Mouse (Mus musculus) thymus, adult 2 months (tissue): ENCODE results near the gene Shbg.

Source experiments
- CTCF ChIP-seq: fragments of 200-500 bp; IDR thresholded peaks from 2 replicates; pipeline ENCODE4 v1.5.1; 2012; ENCODE audit warnings: mild to moderate bottlenecking, control low read depth, low read length, moderate library complexity, borderline replicate concordance; ENCODE audit not compliant: control insufficient read depth, poor library complexity, insufficient read depth; ENCODE audit errors: extremely low read depth
- POLR2A ChIP-seq: fragments of 200-500 bp; IDR thresholded peaks from 2 replicates; pipeline ENCODE4 v1.6.1; 2012; ENCODE audit warnings: mild to moderate bottlenecking, low read length, control low read depth, moderate library complexity; ENCODE audit not compliant: control insufficient read depth, poor library complexity, insufficient read depth; ENCODE audit errors: extremely low read depth

GRCm38 (mm10) chr11:69620394-69621081 lies 2.8 kb upstream of the Shbg start:
- TF ChIP-seq CTCF (no peak), POLR2A (no peak)
